Mouse (Mus musculus): Measurements from ENCODE around the gene Cab39.
A peak's percentile ranks its signal among the peaks of the same experiment; 100 is the strongest.

The Cab39 gene

DNA sequence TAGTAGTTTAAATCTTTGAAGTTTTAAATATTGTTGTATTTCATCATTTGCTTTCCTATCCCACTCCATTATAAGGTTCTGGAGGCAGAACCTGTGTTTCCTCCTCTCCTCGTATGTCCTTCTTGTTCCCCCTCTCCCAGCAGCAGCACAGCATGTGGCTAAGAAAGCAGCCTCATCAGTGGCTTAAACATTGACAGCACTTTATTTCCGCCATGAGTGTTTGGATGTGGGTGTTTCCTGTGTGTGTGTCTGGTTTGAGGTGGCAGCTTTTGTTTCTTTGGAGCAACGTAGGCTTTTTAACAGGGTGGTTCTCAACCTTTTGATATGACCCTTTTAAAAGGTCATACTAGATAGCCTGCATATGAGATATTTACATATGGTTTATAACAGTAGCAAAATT lies 52.2 kb downstream of the Cab39 start:
- no peak for DNase-seq (ENCODE audit: low spot score in 2 of 2)

DNA sequence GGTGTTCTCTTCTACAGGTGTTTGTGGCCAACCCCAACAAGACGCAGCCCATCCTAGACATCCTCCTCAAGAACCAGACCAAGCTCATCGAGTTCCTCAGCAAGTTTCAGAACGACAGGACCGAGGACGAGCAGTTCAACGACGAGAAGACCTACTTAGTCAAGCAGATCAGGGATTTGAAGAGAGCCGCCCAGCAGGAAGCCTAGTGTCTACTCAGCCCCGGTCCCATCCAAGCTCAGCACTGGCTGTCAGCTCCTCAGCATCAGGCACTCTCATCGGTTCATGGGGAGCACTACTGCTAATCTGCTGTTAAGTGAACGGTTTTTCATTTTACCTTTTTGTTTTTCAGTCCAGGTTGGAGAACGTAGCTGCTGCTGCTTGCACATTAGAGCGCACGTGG lies 55.8 kb downstream of the Cab39 start:
- DNase-seq (ENCODE audit: low spot score in 2 of 2) = no peak

DNA sequence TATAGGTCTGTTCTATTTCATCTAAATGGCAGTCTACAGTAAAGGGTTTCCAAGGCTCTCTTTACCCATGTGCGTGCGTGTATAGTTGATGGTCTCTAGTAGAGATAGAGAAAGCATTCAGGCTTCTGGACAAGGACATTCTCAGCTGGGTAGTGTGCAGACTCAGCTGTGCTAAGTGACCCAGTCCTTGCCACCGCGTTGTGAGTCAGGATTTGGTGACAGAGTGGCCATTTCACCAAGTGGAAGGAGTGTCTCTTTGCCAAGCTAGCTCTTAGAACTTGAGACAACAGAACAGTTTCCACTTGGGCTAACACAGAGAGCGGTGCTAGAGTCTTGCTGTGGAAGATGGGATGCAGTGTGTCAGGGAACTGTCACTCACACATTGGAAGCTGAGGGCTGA lies 57.6 kb downstream of the Cab39 start:
- DNase-seq (ENCODE audit: low spot score in 2 of 2) = no peak

DNA sequence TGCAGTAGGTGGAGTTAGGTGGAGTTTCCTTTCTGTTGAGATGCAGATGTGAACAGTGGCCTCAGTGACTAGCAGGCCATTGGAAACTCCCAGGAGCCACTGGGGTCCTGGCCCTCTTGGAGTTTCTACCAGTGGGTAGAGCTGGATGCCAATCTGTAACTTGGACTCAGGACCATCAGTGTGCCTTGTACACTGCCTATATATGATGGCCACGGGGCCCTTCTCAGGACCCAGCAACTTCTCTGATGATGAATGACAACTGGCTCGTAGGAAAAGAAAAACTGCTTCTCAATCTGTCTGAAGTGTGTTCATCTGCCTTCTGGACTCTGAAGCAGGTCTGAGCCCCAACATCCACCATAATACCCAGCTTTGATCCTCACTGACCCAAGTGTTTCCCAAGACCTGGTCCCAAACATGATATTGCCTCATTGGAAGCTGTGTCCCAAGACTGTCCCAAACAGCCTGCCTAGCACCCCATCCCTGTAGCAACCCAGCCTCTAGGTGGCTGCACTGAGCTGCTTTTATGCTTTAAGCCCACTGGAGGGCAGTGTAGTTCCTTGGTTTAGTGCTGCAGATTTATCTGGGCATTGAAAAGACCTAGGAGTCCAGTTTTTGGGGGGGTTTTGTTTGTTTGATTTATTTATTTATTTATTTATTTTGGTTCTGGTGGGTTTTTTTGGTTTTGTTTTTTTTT lies 59.9 kb downstream of the Cab39 start:
- DNase-seq (ENCODE audit: low spot score in 2 of 2) = peak; percentile 73 to 74

DNA sequence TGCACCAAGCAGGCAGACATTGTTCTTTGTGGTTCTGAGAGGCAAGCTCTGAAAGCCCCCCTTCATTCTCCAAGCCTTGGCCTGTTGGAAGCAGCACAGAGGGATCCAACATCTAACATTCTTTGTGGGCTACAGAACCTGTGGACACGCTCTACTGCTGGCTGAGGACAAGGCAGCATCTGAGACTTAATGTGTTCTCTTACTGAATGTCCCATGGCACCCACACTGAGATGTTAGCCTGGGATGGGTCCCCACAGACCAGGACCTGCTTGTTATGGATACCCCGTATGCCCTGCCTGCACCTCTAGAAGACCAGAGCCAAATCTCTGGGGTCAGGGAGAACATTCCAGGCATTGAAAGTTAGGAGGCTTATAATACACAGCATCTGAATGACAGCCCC lies 60.6 kb downstream of the Cab39 start:
- DNase-seq (ENCODE audit: low spot score in 2 of 2) = no peak

DNA sequence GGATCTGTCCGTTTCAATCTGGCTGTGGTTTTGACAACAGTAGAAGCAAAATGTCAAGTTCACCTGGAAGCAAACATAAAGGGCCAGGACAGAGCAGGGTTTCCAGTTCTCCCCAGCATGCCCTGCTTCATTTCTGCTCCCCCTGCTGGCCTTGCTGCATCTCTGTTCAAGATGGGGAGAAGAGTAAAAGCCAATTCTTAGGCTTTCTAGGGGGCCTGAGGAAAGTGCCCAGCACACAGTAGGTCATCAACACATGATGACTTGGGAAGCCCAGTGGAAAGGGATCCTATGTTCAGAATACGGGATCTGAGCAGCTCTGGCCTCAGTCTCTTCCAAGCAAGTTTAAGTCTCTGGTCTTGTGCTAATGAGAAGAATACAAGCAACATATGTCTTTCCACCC lies 61.2 kb downstream of the Cab39 start:
- DNase-seq (ENCODE audit: low spot score in 2 of 2) = no peak

DNA sequence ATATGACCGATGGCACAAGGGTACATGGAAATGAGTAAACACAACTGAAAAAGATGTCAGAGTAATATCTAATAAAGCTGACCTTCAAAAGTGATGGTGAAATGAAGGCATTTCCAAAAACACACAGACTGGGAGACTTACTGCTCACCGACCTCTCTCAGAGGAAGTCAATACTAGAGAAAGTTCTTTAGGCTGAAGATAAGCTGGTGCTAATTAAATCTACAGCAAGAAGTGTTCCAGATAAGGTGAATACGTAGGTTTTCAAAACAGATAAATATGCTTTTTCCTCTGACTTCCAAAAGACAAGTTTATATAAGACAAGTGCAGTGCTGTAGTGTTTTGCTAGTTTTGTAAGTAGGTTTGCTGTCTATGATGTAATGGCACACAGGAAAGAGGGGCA lies 63.0 kb downstream of the Cab39 start:
- DNase-seq (ENCODE audit: low spot score in 2 of 2) = no peak

DNA sequence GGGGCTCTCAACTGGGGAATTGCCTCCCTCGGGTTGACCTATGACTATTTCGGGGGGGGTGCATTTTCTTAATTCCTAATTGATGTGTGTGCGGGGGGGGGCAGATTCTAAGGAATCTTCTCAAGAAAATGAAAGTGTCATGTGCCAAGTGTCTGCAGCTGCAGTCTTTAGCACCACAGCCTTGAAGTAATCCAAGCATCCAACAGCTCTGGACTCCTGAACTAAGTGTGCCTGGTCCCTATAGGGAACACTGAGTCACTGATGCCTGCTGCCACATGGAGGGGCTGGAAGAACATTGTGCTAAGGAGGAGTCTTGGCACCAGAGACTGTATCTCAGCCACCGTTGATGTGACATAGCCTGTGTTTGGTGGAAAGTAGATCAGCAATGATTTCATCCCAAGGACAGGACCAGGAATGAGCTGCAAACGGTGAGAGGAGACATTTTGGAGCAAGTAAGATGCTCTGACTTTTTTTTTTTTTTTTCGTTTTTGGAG lies 64.1 kb downstream of the Cab39 start:
- DNase-seq (ENCODE audit: low spot score in 2 of 2) = no peak

DNA sequence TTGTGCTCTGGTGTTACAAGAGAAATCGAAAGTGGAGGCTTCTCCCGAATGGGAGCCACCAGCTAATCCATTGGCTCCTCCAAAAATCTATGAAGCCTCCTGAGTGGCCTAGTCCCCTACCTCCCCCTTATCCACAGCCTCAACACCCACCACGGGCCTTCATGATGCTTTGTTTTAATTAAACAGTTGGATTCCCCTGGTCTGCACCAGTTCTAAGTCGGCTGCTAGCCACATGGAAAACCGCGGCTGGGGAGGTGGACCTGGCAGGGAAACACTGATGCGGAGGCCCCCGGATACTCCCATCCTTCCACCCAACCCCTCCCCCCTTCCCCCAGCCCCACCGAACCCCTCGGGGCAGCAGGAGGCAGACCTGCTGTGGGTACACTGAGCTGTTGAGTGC lies 71.1 kb downstream of the Cab39 start:
- DNase-seq (ENCODE audit: low spot score in 2 of 2) = no peak

DNA sequence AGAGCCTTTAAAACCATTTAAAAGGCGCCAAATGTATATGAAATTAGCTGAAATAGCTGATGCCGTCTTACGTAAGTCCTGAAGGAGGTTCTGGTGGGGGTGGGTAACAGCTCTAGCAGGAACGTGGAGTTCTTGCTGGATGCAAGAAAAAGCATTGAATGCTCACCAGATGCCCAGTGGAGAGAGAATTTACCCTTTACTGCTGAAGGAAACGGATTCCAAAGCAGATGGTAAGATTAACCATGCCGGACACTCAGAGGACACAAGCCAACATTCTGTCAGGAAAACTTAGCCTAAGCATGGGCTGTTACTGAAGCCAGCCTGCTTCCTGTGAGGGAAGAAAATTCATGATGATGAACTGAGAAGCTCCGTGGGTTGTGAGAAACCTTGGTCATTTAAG lies 76.8 kb downstream of the Cab39 start:
- DNase-seq (ENCODE audit: low spot score in 2 of 2) = peak in 1 of 2 experiments; percentile 59

DNA sequence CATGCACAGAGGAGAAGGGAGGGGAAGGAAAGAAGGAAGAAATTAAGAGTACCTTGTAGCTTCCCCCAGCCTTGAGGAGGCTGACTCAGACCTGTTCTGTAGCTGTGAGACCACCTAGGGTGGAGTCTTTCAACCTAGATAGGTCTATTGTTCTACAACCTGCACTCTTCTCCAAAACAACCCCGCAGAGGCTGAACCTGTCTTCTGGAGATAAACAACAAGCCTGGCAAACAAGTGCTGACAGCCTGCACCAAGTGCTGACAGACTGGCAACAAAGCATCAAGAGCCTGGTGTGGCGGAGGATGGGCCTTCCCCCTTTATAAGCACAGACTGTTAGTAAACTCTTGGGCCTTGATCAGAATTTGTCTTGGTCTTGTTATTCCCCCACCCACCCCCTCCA lies 77.3 kb downstream of the Cab39 start:
- DNase-seq (ENCODE audit: low spot score in 2 of 2) = no peak

DNA sequence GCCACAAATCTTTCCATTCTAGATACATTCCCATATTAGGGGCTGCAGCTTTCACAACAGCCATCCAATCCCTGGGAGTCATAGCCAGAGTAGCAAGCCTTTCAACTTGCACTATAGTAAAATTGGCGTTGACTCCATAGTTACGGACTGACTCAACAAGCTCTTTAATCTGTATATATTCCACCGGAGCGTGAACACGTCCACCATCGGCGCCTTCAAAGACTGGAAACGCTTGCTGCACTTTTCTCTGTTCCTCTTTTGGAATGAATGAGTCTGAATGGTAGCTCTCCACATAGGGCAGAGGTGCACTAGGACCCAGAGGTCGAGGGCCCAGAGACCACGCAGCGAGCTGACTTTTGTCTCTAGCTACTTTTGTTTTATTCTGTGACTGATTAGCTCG lies 88.8 kb downstream of the Cab39 start:
- DNase-seq (ENCODE audit: low spot score in 2 of 2) = no peak

DNA sequence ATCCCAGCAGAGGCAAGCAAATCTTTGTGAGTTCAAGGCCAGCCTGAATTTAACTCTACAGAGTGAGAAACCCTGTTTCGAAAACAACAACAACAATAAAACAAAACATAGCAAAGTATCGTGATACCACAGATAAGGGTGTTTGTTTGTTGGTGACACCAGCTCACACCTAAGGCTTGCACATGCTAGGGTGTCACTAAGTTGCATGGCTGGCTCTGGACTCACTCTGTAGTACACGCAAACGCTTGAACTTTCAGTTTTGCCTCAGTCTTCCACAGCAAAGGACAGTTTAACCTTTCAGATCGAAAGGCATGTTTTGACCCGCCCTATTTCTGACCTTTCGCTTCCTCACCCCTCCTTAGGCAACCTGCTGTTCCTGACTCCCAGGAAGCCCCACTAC lies 94.0 kb downstream of the Cab39 start:
- DNase-seq (ENCODE audit: low spot score in 2 of 2) = no peak

DNA sequence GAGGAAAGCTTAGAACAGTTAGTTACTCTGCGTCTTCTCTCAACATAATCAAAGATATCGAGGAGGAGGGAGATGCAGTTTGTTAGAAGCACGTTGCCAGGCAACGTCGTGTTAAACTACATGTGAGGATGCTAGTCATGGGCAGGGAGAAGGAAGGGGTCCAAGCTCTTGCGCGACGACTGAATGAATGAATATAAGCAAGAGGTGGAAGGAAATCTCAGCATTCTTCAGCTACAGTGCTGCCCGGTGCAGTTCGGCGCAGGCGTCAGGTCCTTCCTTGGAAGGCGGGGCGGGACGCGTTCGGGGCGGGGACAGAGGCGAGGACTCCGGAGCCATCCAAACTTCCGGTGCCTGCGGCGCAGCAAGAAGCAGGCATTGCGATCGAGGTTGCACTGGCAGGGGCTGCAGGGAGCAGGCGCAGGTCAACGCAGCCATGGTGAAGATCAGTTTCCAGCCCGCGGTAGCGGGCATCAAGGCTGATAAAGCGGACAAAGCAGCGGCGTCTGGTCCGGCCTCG lies 101.0 kb downstream of the Cab39 start, which contains the start of gene Itm2c:
Itm2c (plus strand) TSS at position 51 of the 517 bp plus-strand sequence.
- DNase-seq (ENCODE audit: low spot score in 2 of 2) = peak; percentile 90 to 93

DNA sequence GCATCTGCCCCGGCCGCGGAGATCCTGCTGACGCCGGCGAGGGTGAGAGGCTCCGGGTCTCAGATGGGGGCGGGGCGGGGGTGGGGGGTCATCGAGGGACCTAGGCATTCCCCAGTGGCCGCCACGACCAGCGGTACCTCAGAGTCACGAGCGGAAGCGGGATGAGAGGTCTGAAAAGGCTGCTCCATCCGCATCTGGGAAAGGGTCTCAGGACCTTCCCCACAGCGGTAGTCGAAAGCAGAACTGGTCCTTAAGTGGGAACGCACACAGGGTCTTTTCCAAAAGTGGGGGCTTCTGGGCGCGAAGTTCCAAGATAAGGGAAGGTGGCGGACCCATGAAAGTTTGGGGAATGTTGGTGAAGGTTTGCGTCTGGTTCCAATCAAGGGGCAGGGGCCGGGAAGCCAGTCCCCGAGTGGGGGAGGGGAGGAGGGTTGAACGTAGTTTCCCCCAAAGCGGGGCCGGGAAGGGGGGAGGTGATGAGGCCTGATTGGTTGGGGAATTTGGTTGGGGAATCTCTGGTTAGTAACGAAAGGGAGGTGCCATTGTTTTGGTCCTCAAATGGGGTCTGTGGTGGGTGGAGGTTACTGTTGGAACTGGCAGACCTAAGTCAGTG lies 101.6 kb downstream of the Cab39 start:
- peak in 1 of 2 experiments; percentile 30 for DNase-seq (ENCODE audit: low spot score in 2 of 2)

DNA sequence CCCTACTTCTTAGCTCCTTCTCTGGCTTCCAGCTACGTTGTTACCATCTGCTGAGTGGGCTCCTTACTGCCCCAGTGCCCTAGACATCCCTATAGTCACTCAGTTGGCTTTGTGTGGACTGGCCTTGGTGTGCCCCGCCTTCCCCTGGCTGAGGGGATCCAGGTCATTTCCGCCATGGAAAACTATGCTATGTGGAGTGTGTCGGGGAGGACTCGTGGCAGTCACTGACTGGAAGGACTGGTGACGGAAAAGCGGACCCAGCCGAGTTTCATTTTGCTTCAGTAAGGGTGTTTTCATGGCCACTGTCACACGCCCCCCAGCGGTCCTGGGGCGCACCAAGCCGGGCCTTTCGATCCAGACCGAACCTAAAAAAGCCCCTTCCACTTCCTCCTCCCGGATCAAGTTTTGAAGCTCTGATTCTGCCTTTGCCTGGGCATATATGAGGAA lies 102.2 kb downstream of the Cab39 start:
- DNase-seq (ENCODE audit: low spot score in 2 of 2) = peak; percentile 67 to 78

DNA sequence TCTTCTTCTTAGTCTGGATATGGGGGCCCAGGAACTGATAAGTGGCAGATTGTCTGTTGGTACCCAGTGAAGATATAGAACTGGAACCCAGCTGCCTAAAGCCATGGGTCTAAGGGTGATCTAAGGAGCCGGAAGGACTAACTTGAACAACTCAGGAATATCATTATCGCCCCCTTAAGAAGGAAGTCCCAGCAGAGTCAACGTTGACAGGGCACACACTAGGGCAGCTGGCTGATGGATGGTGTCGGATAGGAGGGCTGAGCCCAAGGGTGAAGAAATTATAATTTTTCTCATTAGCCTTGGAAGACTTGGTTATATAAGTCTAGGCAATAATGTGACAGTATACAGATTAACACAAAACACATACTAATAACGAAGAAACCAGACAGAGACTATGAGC lies 102.9 kb downstream of the Cab39 start:
- no peak for DNase-seq (ENCODE audit: low spot score in 2 of 2)

DNA sequence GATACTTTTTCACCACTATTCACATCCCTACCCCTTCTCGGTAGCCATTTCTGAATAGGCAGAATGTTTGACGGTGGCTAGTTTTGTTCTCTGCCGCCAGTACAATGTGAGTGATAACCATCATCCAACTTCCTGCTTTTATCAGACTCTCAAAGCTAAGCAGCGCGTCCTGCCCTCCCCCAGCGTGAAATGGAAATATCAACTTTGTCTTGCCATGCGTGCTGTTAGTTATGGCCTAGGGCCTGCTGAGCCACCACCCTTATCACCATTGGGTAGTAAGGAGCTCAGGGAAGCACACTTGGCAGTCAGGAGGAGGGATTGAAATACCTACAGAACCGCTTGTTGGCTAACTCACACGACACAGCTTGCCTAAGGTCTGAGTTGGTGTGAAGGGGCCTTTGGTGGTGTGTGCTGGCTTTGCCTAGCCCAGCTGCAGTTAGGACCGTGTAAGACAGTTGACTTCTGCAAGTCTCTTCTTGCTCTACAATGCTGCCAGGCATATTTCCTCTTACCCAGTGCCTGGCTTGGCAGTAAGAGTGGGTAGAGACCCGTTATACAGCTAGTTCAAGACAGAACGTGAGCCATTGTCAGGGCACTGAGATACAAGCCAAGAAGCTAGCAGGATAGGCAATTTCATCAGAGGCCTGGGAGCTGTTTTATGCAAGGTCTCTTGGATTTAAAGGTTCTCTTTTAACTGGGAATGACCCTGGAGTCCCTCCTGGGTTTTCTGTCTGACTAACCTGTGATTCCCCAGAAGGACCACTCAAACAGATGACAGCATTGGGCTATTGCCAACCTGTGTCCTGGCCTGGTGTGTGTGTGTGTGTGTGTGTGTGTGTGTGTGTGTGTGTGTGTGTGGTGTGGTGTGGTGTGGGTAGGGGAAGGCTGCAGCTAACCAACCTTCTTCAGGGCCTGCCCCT lies 103.8 kb downstream of the Cab39 start:
- DNase-seq (ENCODE audit: low spot score in 2 of 2) = peak in 1 of 2 experiments; percentile 40

DNA sequence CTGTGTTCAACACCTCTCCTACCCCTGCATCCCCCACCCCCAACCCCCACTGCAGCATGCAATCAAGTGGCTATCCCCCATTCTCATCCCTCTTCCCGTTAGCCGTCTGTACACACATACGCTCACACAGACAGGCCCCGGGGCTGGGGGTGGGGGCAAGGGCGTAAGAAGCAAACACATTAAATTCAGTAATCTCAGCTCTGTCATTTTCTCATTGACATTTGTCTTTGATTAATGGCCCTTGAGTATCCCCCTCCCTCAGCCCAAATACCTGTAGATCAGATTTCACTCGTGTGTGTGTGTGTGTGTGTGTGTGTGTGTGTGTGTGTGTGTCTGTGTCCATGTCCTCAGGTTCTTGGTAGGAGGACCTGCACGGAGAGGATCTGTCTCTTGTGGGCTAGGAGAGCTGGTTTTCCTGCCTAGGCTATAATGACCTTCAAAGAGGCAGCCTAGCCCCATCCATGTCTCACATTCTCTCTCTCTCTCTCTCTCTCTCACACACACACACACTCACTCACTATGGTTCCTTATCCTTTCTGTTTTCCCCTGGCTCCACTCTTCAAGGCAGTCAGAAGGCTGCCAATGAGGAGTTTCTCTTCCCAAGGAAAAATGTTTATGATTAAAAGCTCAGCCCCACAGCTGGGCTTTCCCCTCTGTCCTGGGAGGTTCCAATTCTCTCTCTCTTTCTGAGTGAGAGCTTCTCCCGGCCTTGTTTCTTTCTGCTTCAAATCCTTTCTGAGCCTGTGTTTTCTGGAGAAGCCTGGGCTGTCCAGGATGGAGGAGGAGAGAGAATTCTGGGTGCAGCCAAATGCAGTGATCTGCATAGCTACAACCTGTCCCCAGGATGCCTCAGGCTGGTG lies 104.9 kb downstream of the Cab39 start:
- DNase-seq (ENCODE audit: low spot score in 2 of 2) = no peak

DNA sequence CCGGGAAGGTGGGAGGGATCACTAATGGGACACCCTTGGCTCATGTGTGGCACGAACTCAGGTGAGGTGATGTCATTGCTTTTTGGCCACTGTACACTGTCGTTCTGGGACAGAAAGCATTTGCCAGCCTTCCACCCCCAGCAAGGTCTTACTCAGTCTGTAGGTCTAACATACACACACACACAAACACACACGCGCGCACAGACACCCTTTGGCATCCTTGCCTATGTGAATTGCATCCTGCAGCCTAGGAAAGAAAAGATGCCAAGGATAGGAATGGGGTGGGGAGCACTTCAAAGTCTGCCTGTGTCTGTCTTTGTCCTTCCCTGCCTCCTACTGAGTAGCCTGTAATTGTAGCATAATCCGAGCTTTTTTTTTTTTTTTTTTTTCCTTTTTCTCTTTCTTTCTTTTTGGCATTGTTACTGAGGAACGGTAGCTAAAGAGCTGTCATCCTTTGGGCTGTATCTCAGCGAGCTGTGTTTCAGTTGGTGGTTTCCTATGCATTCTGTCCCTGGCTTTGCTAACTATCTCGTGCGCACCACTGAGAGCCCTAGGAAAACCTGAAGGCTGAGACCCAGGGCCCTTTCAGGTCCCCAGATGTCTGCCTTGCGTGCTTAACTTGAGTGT lies 105.6 kb downstream of the Cab39 start:
- DNase-seq (ENCODE audit: low spot score in 2 of 2) = peak in 1 of 2 experiments; percentile 62

DNA sequence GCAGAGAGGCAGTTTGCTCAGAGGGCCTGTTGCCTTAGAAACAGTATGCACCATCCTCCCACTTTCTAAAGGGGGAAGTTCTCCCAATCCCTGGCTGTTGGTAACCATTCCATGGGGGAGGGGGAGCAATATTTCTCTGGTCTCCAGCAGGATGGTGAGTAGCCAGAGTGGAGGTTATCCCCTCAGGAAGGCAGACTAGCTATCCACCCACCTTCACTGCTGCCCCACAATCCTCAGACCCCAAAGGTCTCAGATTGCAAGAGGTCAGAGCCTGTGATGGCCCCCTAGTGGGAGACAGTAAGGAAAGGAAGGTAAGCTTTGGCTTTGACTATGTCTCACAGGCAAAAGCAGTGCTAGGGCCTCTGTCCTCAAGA lies 106.1 kb downstream of the Cab39 start:
- DNase-seq (ENCODE audit: low spot score in 2 of 2) = no peak

All from right cerebral cortex, adult 2 months (tissue).